In the genomic region with DNA sequence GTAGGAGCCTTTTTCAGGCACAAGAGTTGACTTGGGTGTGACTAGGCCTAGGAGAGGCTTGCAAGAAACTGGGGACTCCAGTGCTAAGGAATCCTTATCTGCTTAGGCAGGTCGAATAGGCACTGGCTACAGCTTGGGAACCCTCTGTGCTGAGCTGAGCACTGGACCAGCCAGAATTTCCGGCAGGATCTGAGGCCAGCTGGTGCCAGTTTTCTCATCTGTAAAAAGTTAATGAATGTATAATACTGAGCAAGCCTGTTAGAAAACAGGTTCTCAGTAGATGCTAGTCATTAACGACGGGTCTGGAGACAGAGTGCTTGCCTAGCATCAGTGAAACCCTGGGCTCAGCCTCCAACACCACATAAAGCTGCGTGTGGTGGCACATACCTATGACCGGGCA, we compare ENCODE assay signal across 38 mouse cellular contexts. TPM values are rescaled to one million over a fixed set of nuclear protein-coding genes. Genes with fewer than 3 reads are reported as not detected.
DNase-seq lines count a peak whose midpoint lies in the region; ATAC-seq and TF ChIP-seq lines count a peak whose summit lies in the region.
"Had no signal": no experiment of that assay in that cellular context is flagged by ENCODE, and none has a peak within 500 bp of the region (broad histone marks: within the 10 kb centered on the region; RNA-seq: fewer than 3 reads in every experiment).

No protein-coding gene starts in this region.

- no peak overlapping the region for H3K4me3 ChIP-seq in kidney, adult 2 months (ENCODE audit: insufficient read depth, low read depth, low read length)
- H3K4me3 ChIP-seq in neural tube, embryonic 13.5 days, result no peak overlapping the region
- H3K4me3 ChIP-seq: embryonic facial prominence, embryonic 12.5 days; forebrain, embryonic 15.5 days; heart, adult 2 months; hindbrain, embryonic 10.5 days; hindbrain, embryonic 15.5 days; midbrain, embryonic 10.5 days; midbrain, embryonic 15.5 days; myocyte; stomach, embryonic 15.5 days had no signal

- TF ChIP-seq POLR2A in kidney, adult 2 months (IDR thresholded peaks at IDR 0.05; ENCODE audit: low read depth, low read length), result no peak

- H3K4me2 ChIP-seq in neural tube, embryonic 13.5 days, result no peak overlapping the region
- H3K4me2 ChIP-seq: embryonic facial prominence, embryonic 12.5 days; forebrain, embryonic 15.5 days; hindbrain, embryonic 15.5 days; midbrain, embryonic 15.5 days; stomach, embryonic 15.5 days had no signal

- peak; percentile 84 for DNase-seq in kidney, adult 2 months
- DNase-seq in kidney, postnatal 10 days, result no peak
- no peak for DNase-seq in neural tube, embryonic 10.5 days (ENCODE audit: extremely low spot score, low spot score)
- DNase-seq in kidney, postnatal 36 days, result peak; percentile 59 to 65
- no peak for DNase-seq in gastrocnemius, adult 8-10 months (ENCODE audit: low spot score in 2 of 2)
- no peak for DNase-seq in lung, postnatal 25 days (ENCODE audit: low spot score)
- DNase-seq: adrenal gland, postnatal 14 days; cerebellum, adult 11-12 months; cerebellum, adult 9-11 months; embryo, embryonic 11 days; gastrocnemius, postnatal 36 days; heart, adult 2 months; heart, postnatal 14 days; layer of hippocampus, postnatal 36 days; left cerebral cortex, postnatal 4 days; lung, postnatal 4 days; retina, postnatal 1 day; right cerebral cortex, postnatal 14 days; thymus, postnatal 14 days had no signal

- H3K36me3 ChIP-seq in kidney, adult 2 months (ENCODE audit: control insufficient read depth, insufficient read depth, low read length), result no peaks in the 10 kb centered on the region
- peaks cover 14% of the 10 kb centered on the region; the same call in 1 of the 2 replicates for H3K36me3 ChIP-seq in neural tube, embryonic 13.5 days
- H3K36me3 ChIP-seq: forebrain, embryonic 15.5 days; midbrain, embryonic 15.5 days; stomach, embryonic 15.5 days had no signal

- 41% methylated on average over 6 of the region's 6 CpGs for WGBS in kidney, adult 2 months
- 93% methylated on average over 6 of the region's 6 CpGs for WGBS in neural tube, embryonic 13.5 days

- H3K27ac ChIP-seq in kidney, adult 2 months (ENCODE audit: insufficient read depth, low read depth, low read length), result peak overlapping the region; percentile 66
- no peak overlapping the region for H3K27ac ChIP-seq in neural tube, embryonic 13.5 days (replicated peaks)
- H3K27ac ChIP-seq: embryonic facial prominence, embryonic 12.5 days; forebrain, embryonic 15.5 days; heart, adult 2 months; hindbrain, embryonic 10.5 days; hindbrain, embryonic 15.5 days; midbrain, embryonic 10.5 days; midbrain, embryonic 15.5 days; stomach, embryonic 15.5 days had no signal

- H3K4me1 ChIP-seq in kidney, adult 2 months (ENCODE audit: control insufficient read depth, insufficient read depth, low read length), result peaks cover 26% of the 10 kb centered on the region
- H3K4me1 ChIP-seq in neural tube, embryonic 13.5 days (replicated peaks), result peaks cover 25% of the 10 kb centered on the region

- no peaks in the 10 kb centered on the region for H3K9me3 ChIP-seq in neural tube, embryonic 13.5 days
- H3K9me3 ChIP-seq: embryonic facial prominence, embryonic 12.5 days; forebrain, embryonic 15.5 days; hindbrain, embryonic 10.5 days; hindbrain, embryonic 15.5 days; midbrain, embryonic 10.5 days; midbrain, embryonic 15.5 days; stomach, embryonic 15.5 days had no signal

- TF ChIP-seq CTCF in kidney, adult 2 months (conservative IDR thresholded peaks at IDR 0.05; ENCODE audit: insufficient read depth, insufficient read length, low read depth, low read length), result no peak

- peak overlapping the region; percentile 8; the same call in 1 of the 2 replicates for H3K9ac ChIP-seq in neural tube, embryonic 13.5 days
- H3K9ac ChIP-seq: embryonic facial prominence, embryonic 12.5 days; forebrain, embryonic 15.5 days; hindbrain, embryonic 15.5 days; midbrain, embryonic 15.5 days; stomach, embryonic 15.5 days had no signal

- no peak for ATAC-seq in neural tube, embryonic 13.5 days (ENCODE audit: low read depth)
- ATAC-seq: CD4-positive, CD25-positive, alpha-beta regulatory T cell, adult 4 months; forebrain, embryonic 15.5 days; inflammation-experienced regulatory T-cells, adult 6 months; midbrain, embryonic 15.5 days had no signal

- H3K27me3 ChIP-seq in kidney, adult 2 months (replicated peaks; ENCODE audit: control insufficient read depth, insufficient read depth, low read length), result no peaks in the 10 kb centered on the region
- H3K27me3 ChIP-seq in neural tube, embryonic 13.5 days, result no peaks in the 10 kb centered on the region
- H3K27me3 ChIP-seq: embryonic facial prominence, embryonic 12.5 days; forebrain, embryonic 15.5 days; hindbrain, embryonic 15.5 days; midbrain, embryonic 15.5 days; stomach, embryonic 15.5 days had no signal

RNA-seq across cellular contexts. Expression of a gene that starts 2.4 kb away (rescaled TPM):
- polyA plus RNA-seq in kidney, adult 2 months (2012; rRNA removed), result 42.6 and 51.3 TPM in 2 replicates
- 23.7 and 24.4 TPM in 2 replicates for polyA plus RNA-seq in neural tube, embryonic 13.5 days (2015; fragmentation: Nextera tagmentation; extraction: Ambion mirVana)
- total RNA-seq in gastrocnemius, adult 8-10 months (2022), result 10 to 100 TPM; 13.0 to 18.3 (median 16.0) TPM

RNA-seq across cellular contexts. Expression of a gene that starts 15.1 kb away (rescaled TPM):
- polyA plus RNA-seq in kidney, adult 2 months (2012; rRNA removed), result not detected in 2 replicates
- polyA plus RNA-seq in neural tube, embryonic 13.5 days (2015; fragmentation: Nextera tagmentation; extraction: Ambion mirVana), result not detected in 2 replicates
- 1 to 10 TPM in 1 of 4 experiments, under 1 TPM in 3; 0.58 to 2.4 (median 0.79) TPM for total RNA-seq in gastrocnemius, adult 8-10 months (2022)
- total RNA-seq: adrenal gland, postnatal 14 days had no signal
- polyA plus RNA-seq: CD4-positive, CD25-positive, alpha-beta regulatory T cell, adult 4 months; forebrain, embryonic 15.5 days; hindbrain, embryonic 10.5 days; hindbrain, embryonic 15.5 days; inflammation-experienced regulatory T-cells, adult 6 months; liver, embryonic 16.5 days; lung, embryonic 16.5 days; midbrain, embryonic 10.5 days; midbrain, embryonic 15.5 days; myocyte; neural tube, embryonic 14.5 days; urinary bladder, adult 2 months had no signal

RNA-seq across cellular contexts. Expression of a gene that starts 19.9 kb away (rescaled TPM):
- 11.6 and 13.3 TPM in 2 replicates for polyA plus RNA-seq in kidney, adult 2 months (2012; rRNA removed)
- polyA plus RNA-seq in neural tube, embryonic 13.5 days (2015; fragmentation: Nextera tagmentation; extraction: Ambion mirVana), result 45.7 and 46.7 TPM in 2 replicates
- total RNA-seq in gastrocnemius, adult 8-10 months (2022), result 1 to 10 TPM; 4.2 to 8.6 (median 6.0) TPM

RNA-seq across cellular contexts. Expression of a gene that starts 26.6 kb away (rescaled TPM):
- polyA plus RNA-seq in kidney, adult 2 months (2012; rRNA removed), result 0.04 and 0.05 TPM in 2 replicates
- polyA plus RNA-seq in neural tube, embryonic 13.5 days (2015; fragmentation: Nextera tagmentation; extraction: Ambion mirVana), result not detected in 2 replicates
- total RNA-seq in gastrocnemius, adult 8-10 months (2022), result not detected
- total RNA-seq: adrenal gland, postnatal 14 days; gastrocnemius, adult 18-20 months; gastrocnemius, postnatal 36 days; heart, adult 2 months; heart, postnatal 14 days had no signal
- polyA plus RNA-seq: CD4-positive, CD25-positive, alpha-beta regulatory T cell, adult 4 months; embryonic facial prominence, embryonic 12.5 days; forebrain, embryonic 15.5 days; heart, embryonic 14.5 days; hindbrain, embryonic 10.5 days; hindbrain, embryonic 15.5 days; inflammation-experienced regulatory T-cells, adult 6 months; midbrain, embryonic 10.5 days; midbrain, embryonic 15.5 days; myocyte; neural tube, embryonic 14.5 days had no signal

RNA-seq across cellular contexts. Expression of a gene that starts 39.6 kb away (rescaled TPM):
- polyA plus RNA-seq in kidney, adult 2 months (2012; rRNA removed), result 0.11 TPM in 1 of 2 replicates, not detected in the other
- polyA plus RNA-seq in neural tube, embryonic 13.5 days (2015; fragmentation: Nextera tagmentation; extraction: Ambion mirVana), result not detected in 2 replicates
- total RNA-seq in gastrocnemius, adult 8-10 months (2022), result not detected
- total RNA-seq: gastrocnemius, adult 18-20 months; gastrocnemius, postnatal 36 days; heart, adult 2 months; heart, postnatal 14 days; layer of hippocampus, postnatal 36 days; left cerebral cortex, postnatal 4 days had no signal
- polyA plus RNA-seq: CD4-positive, CD25-positive, alpha-beta regulatory T cell, adult 4 months; embryonic facial prominence, embryonic 12.5 days; forebrain, embryonic 15.5 days; frontal cortex, adult 2 months; heart, embryonic 14.5 days; hindbrain, embryonic 10.5 days; hindbrain, embryonic 15.5 days; inflammation-experienced regulatory T-cells, adult 6 months; limb, embryonic 14.5 days; liver, embryonic 16.5 days; midbrain, embryonic 10.5 days; midbrain, embryonic 15.5 days; myocyte; neural tube, embryonic 14.5 days; urinary bladder, adult 2 months had no signal

Comparison
In these comparisons a context has a peak if more than half of its experiments do, and no peak if none do; other contexts are left out.
1. DNase-seq: peak in kidney, adult 2 months (single experiment) and kidney, postnatal 36 days (2 of 2); none in kidney, postnatal 10 days (single experiment), neural tube, embryonic 10.5 days (single experiment), gastrocnemius, adult 8-10 months (0 of 2) and lung, postnatal 25 days (single experiment).